Mouse (Mus musculus) embryonic facial prominence, embryonic 12.5 days (tissue): ENCODE measurements around the gene Dennd1a. TPM values are rescaled to one million over a fixed set of nuclear protein-coding genes. Genes with fewer than 3 reads are reported as not detected.

Experiments
- ATAC-seq: fragments of 200-750 bp; cut with Nextera tagmentation; 2 replicates; pipeline ENCODE4 v1.8.0; 2017; ENCODE audit not compliant: insufficient number of reproducible peaks, insufficient read depth, low FRiP score, low TSS enrichment
- H3K27ac ChIP-seq: fragments of 300-500 bp; sonication (generic); 2 replicates; pipeline ENCODE4 v1.5.1; 2016; ENCODE audit warnings: mild to moderate bottlenecking
- H3K27me3 ChIP-seq: fragments of 300-500 bp; sonication (generic); 2 replicates; pipeline ENCODE4 v1.6.1; 2016; ENCODE audit warnings: mild to moderate bottlenecking, moderate library complexity
- H3K36me3 ChIP-seq: fragments of 300-500 bp; sonication (generic); 2 replicates; pipeline ENCODE4 v1.6.1; 2016; ENCODE audit warnings: mild to moderate bottlenecking
- H3K4me1 ChIP-seq: fragments of 300-500 bp; sonication (generic); 2 replicates; pipeline ENCODE4 v1.6.1; 2016
- H3K4me2 ChIP-seq: fragments of 300-500 bp; sonication (generic); replicated peaks from 2 replicates; pipeline ENCODE4 v1.6.1; 2016; ENCODE audit warnings: mild to moderate bottlenecking, moderate library complexity
- H3K4me3 ChIP-seq: fragments of 300-500 bp; sonication (generic); 2 replicates; pipeline ENCODE4 v1.5.1; 2016; ENCODE audit warnings: mild to moderate bottlenecking
- H3K9ac ChIP-seq: fragments of 300-500 bp; sonication (generic); 2 replicates; pipeline ENCODE4 v1.6.1; 2016; ENCODE audit warnings: mild to moderate bottlenecking, moderate library complexity
- H3K9me3 ChIP-seq: fragments of 300-500 bp; sonication (generic); 2 replicates; pipeline ENCODE4 v1.6.1; 2016; ENCODE audit warnings: mild to moderate bottlenecking, moderate library complexity
- WGBS: fragments of 180-500 bp; shearing (Covaris S2); methylation state at CpG from one replicate; pipeline ENCODE4 v1.1.7; 2016; 5-methylcytosine and 5-hydroxymethylcytosine counted together
- microRNA-seq: library from miRNA; unstranded; fragments of <30 nt; microRNA quantifications from one replicate; pipeline ENCODE4, GENCODE M21; 2017
- polyA plus RNA-seq: library from polyadenylated mRNA; unstranded; fragments of >200 nt; fragmentation: Nextera tagmentation; extraction: Ambion mirVana; gene quantifications from 2 replicates; pipeline ENCODE4 v1.2.1, GENCODE M21; 2016

The Dennd1a gene
- polyA plus RNA-seq, 1 experiment from 2014 or later, result 21.4 TPM

DNA sequence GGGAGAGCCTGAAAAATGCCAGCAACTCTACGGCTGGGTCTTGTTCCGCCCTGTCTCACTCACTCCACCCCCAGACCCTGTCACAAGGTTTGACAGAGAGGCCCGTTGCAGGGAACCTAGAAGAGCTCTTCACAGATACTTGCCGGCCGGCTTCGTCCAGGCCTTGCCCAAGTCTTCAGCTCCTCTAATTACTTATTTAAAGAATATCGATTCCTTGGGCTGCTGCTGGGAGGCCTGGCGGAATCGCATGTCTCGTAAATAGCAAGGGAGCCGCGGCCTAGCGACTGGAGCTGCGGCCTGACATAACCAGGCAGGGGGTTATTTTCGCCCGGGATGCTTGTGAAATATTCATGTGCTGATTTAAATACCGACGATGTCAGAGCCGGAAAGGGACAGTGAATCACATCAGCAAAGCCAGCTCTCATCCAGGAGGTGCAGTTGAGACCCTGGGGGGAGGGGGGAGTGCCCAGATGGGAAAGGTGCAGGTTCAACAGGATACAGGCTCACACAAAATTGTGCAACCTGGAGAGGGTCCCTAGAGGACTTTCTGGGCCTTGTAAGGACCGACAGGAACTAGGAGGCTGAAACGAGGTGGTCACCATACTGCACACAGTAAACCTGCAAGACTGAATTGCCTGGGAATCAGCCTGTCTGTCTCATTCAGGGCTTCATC lies 528.7 kb downstream of the Dennd1a start:
- H3K27me3 ChIP-seq, result no peaks in the 10 kb centered on the region
- H3K9me3 ChIP-seq, result no peaks in the 10 kb centered on the region
- peaks cover 14% of the 10 kb centered on the region for H3K4me1 ChIP-seq
- 0 out of 2 replicates have a peak overlapping the region, but pooled peaks have one; percentile 11 for H3K27ac ChIP-seq
- ATAC-seq, result 0 out of 2 replicates have a peak, but pooled peaks have one; percentile 32
- 0 out of 2 replicates have a peak overlapping the region, but pooled peaks have one; percentile 29 for H3K9ac ChIP-seq
- H3K4me2 ChIP-seq, result peak overlapping the region; percentile 32
- H3K4me3 ChIP-seq, result no peak overlapping the region
- 10% methylated on average over 21 of the region's 21 CpGs for WGBS
- no peaks in the 10 kb centered on the region for H3K36me3 ChIP-seq

DNA sequence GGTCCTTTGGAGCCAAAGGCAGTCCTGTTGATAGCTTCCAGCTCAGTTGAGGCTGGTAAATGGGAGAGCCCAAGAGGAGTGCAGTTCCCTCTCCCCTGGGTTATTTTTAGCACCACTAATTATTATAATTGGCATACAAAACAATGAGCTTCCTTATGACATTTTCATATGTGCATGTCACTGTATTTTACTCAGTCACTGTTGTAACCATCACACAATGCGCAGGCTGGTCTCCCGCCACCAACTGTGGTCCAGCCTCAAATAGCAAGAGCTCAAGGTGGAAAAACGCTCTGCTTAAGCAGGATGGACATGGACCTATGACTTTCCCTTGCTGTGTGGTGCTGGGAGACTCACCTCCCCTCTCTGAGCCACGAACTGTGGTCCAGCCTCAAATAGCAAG lies 529.4 kb downstream of the Dennd1a start:
- H3K9ac ChIP-seq, result no peak overlapping the region
- WGBS, result 79% methylated on average over 4 of the region's 4 CpGs
- no peak overlapping the region for H3K4me3 ChIP-seq
- no peak for ATAC-seq
- peaks cover 14% of the 10 kb centered on the region for H3K4me1 ChIP-seq
- H3K27ac ChIP-seq, result no peak overlapping the region
- no peak overlapping the region for H3K4me2 ChIP-seq
- H3K27me3 ChIP-seq, result no peaks in the 10 kb centered on the region
- H3K36me3 ChIP-seq, result no peaks in the 10 kb centered on the region
- H3K9me3 ChIP-seq, result no peaks in the 10 kb centered on the region

DNA sequence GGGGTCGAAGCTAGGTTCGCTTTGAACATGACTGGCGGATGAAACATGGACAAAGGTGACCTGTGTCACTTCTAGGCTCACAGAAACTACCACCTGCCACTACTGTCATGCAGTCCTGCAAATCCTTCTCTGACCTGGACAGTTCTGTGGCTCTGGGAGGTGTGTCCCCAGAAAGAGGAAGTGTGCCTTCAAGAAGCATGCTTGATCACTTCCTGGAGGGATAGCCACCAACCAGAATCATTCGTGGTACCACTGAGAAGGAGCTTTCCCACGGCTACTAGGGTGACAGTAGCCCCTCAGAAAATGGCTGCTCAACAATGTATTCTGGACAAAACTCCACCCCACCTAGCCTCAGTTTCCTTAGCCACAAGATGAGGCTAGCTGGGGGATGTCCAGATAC lies 530.2 kb downstream of the Dennd1a start:
- Histone ChIP-seq H3K9ac (no peak overlapping the region), H3K4me1 (peaks cover 14% of the 10 kb centered on the region), H3K27me3 (no peaks in the 10 kb centered on the region), H3K4me3 (no peak overlapping the region), H3K9me3 (no peaks in the 10 kb centered on the region), H3K27ac (no peak overlapping the region), H3K4me2 (no peak overlapping the region), H3K36me3 (no peaks in the 10 kb centered on the region)
- WGBS, result 85% methylated on average over 5 of the region's 5 CpGs
- no peak for ATAC-seq

DNA sequence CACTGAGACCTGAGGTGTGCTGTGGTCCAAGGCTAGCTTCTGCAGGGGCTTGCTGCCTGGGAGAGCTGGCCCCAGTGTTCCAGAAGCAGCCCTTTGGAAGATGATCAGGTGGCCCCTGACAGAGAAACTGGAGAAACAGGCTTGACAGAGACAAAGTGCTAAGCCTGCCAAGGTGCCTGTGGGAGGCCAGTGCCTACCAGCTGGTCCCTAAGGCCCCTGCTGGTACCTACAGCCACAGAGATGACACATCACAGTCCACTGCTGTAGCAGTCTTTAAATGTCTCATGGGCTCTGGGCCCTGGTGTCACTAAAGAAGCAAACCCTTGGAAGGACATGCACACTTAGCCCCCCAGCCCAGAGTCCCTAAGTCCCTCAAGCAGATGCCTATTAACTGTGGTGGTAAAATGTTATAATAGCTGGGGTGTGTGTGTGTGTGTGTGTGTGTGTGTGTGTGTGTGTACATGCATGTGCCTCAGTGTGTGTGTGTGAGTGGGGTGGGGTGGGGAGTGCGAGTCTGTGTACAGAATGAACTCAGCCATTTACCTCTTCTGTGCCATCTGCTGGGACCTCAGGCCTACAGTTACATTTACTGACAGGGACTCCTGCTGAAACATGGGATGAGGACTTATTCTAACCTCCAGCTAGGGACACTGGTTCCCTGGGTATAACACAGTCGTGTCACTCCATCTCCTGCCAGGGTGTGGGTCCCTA lies 530.8 kb downstream of the Dennd1a start:
- WGBS, result 82% methylated on average over 2 of the region's 2 CpGs
- no peak overlapping the region for H3K4me2 ChIP-seq
- no peaks in the 10 kb centered on the region for H3K9me3 ChIP-seq
- no peak overlapping the region for H3K27ac ChIP-seq
- H3K27me3 ChIP-seq, result no peaks in the 10 kb centered on the region
- H3K4me1 ChIP-seq, result peaks cover 14% of the 10 kb centered on the region
- H3K9ac ChIP-seq, result no peak overlapping the region
- no peak for ATAC-seq
- no peaks in the 10 kb centered on the region for H3K36me3 ChIP-seq
- H3K4me3 ChIP-seq, result no peak overlapping the region

DNA sequence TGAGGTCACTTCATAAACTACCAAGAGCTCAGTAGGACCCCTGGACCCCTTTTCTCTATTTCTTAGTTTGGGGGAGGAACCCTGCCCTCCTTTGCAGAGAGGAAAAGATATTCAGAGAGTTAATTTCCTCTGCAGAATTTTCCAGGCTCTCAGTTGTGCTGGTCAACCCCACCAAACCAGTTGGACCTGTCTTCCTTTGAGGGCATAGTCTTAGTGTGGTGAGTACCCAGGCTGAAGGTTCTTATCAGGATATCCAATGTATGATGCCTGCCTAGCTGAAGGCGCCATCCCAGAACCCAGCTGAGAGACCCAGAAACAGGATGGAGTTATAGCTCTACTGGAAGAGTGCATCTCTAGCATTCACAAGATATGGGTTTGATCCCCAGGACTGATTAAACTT lies 536.1 kb downstream of the Dennd1a start:
- Histone ChIP-seq H3K4me2 (no peak overlapping the region), H3K9ac (no peak overlapping the region), H3K27ac (no peak overlapping the region), H3K27me3 (0 out of 2 replicates have a peak, but pooled peaks cover 2% of the 10 kb centered on the region), H3K36me3 (no peaks in the 10 kb centered on the region), H3K4me3 (no peak overlapping the region), H3K4me1 (peaks cover 20% of the 10 kb centered on the region; the same call in 1 of the 2 replicates), H3K9me3 (no peaks in the 10 kb centered on the region)
- 92% methylated on average over 1 of the region's 1 CpGs for WGBS
- ATAC-seq, result no peak

DNA sequence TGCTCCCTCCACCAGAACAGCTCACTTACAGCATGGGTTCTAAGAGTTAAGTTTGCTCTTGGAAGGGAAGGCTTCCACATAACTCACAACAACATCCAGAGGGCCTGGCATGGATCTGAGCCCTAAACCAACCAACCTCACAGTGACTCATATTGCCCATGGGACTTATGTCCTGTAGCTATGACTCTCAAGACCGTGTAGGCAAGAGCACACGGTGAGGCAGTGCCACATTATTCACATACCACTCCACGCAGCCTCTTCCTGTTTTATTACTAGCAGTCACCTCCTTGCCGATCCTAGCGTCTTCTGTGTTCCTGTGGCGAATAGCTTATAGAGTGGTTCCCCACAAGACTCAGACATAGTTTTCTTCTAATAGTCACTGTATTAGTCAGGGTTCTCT lies 537.9 kb downstream of the Dennd1a start:
- no peak overlapping the region for H3K4me3 ChIP-seq
- WGBS, result 75% methylated on average over 6 of the region's 6 CpGs
- H3K36me3 ChIP-seq, result no peaks in the 10 kb centered on the region
- 0 out of 2 replicates have a peak, but pooled peaks cover 2% of the 10 kb centered on the region for H3K27me3 ChIP-seq
- no peak overlapping the region for H3K9ac ChIP-seq
- H3K27ac ChIP-seq, result no peak overlapping the region
- no peaks in the 10 kb centered on the region for H3K9me3 ChIP-seq
- peaks cover 16% of the 10 kb centered on the region; the same call in 1 of the 2 replicates for H3K4me1 ChIP-seq
- ATAC-seq, result no peak
- no peak overlapping the region for H3K4me2 ChIP-seq

Small RNA genes lying within 50 kb of the gene (microRNA-seq; reads per million reads assigned to microRNA genes)
- not detected for gene Gm44455

Other genes starting within 250 kb of the Dennd1a start
- 18.4 and 22.2 TPM in 2 replicates for gene Lhx2, start 51.9 kb upstream of the Dennd1a start, polyA plus RNA-seq
- 133 and 135 TPM in 2 replicates for gene Nek6, start 224.3 kb upstream of the Dennd1a start, polyA plus RNA-seq